Mouse (Mus musculus) ES-E14 (cell line): Measurements from ENCODE around the gene Fbxo33.

ENCODE experiments used
- HCFC1 ChIP-seq: IDR thresholded peaks from 2 replicates; pipeline ENCODE4 v1.6.1; 2012; ENCODE audit warnings: low read length, inconsistent platforms, borderline replicate concordance; ENCODE audit not compliant: insufficient read depth
- ZC3H11A ChIP-seq: IDR thresholded peaks from 2 replicates; pipeline ENCODE4 v1.6.1; 2012; ENCODE audit warnings: low read depth, mild to moderate bottlenecking, inconsistent platforms, low read length, borderline replicate concordance

- no peak for TF ChIP-seq HCFC1
- TF ChIP-seq ZC3H11A: no peak
These were observed 41.3 kb upstream of the Fbxo33 start for GRCm38 (mm10) chr12:59260798-59261197.
